Mouse (Mus musculus): ENCODE results near the gene Magea3.
"Not testable (repeated sequence)": the region's sequence is repeated elsewhere in the genome, so short reads cannot be mapped to it uniquely, and the experiment has no call there.

The Magea3 gene

GRCm38 (mm10) chrX:154949405-154949804, at the start of gene Magea3:
Magea3 (minus strand) TSS chrX:154949505.
- DNase-seq (ENCODE audit: low spot score), result not testable (repeated sequence)

GRCm38 (mm10) chrX:154995750-154996149, 46.4 kb upstream of the Magea3 start, which contains the start of gene Magea8:
Magea8 (minus strand) TSS chrX:154995850.
- not testable (repeated sequence) for DNase-seq (ENCODE audit: low spot score)

- DNase-seq (ENCODE audit: low spot score), result not testable (repeated sequence)
These were observed 13.4 kb downstream of the Magea3 start, which contains the start of gene Magea6 for GRCm38 (mm10) chrX:154935887-154936286. Magea6 (minus strand) TSS chrX:154935987.
